Mouse (Mus musculus): ENCODE data around the gene Nefh. TPM values are rescaled to one million over a fixed set of nuclear protein-coding genes. Genes with fewer than 3 reads are reported as not detected.

Gene Nefh
- polyA plus RNA-seq, 1 experiment: 2.2 TPM

DNA sequence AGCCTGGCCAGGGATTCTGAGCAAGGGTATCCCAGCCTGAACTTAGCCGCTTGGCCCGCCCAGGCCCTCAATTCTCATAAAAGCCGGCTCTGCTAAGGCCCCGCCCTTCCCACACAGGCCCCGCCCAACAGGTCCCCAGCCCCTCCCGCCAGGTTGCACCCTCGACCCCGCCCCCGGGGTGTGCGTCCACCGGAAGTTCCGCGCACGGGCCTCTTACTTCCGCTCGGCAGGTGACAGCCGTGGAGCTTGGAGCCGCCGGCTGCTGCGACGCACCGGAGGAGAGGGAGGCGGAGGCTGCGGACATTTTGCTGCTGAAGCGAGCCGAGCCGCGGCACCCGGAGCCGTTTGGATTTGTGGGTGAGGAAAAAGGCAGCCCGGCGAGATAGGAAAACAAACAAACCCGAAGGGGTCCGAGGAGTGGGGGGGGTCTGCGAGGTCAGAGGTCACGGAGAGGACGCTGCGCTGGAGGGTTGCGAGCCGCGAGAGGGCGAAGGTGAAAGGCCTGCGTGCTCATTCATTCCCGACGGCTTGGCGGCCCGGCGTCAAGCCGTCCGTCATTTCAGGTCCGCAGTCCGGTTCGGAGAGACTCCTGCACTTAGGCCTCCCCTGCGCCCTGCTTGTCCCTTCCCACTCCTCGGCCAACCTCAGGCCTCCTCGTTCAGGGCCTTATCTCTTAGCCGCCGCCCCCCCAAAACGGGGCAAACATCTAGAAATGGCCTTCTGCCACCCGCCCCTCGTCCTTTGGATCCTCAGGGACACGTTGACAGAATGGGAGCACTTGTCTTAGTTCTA is 39.0 kb upstream of the Nefh start, which contains the start of gene Ap1b1:
Gene Ap1b1 (plus strand): TSS at position 130 of the 792 bp plus-strand sequence.
- no peaks in the 10 kb centered on the region for H3K27me3 ChIP-seq (ENCODE audit: control insufficient read depth, insufficient read depth, low read length, poor library complexity, severe bottlenecking)
- peak within 1 kb of the TSS; percentile 66 for H3K4me3 ChIP-seq (ENCODE audit: low read depth, low read length)
- H3K9ac ChIP-seq (ENCODE audit: low read depth, poor library complexity, severe bottlenecking): peak within 1 kb of the TSS; percentile 53
- TF ChIP-seq CTCF (IDR thresholded peaks at IDR 0.05; ENCODE audit: low read depth, low read length): no peak
- TF ChIP-seq EP300 (IDR thresholded peaks at IDR 0.05; ENCODE audit: insufficient read depth, low read depth, low read length): no peak
- no peak for TF ChIP-seq POLR2A (IDR thresholded peaks at IDR 0.05; ENCODE audit: insufficient read depth, low read length)
- H3K36me3 ChIP-seq (ENCODE audit: control insufficient read depth, insufficient read depth, low read length, poor library complexity, severe bottlenecking): no peaks in the 10 kb centered on the region
- no peaks in the 10 kb centered on the region for H3K9me3 ChIP-seq (replicated peaks; ENCODE audit: control insufficient read depth, insufficient read depth, low read length, poor library complexity, severe bottlenecking)
- H3K4me1 ChIP-seq (ENCODE audit: control insufficient read depth, insufficient read depth, low read length): no peaks in the 10 kb centered on the region
- H3K27ac ChIP-seq (ENCODE audit: insufficient read depth, low read length): no peak within 1 kb of the TSS

DNA sequence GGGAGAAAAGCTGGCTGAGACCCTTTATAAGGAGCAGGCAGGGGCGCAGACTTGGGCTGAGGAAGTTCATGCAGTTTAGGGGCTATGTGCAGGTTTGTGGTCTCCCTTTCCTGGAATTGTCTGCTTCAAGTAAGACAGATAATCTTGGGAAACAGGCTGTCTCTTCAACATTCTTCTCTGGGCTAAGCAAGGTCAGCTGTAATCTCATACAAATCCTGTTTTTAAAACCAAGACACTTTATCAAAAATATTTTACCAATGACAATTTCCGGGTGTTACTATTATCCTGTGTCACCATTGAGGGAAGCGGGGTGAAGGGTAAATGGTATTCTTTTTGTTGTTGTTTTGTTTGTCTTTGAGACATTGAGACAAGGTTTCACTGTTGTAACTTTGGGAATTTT is 36.9 kb upstream of the Nefh start:
- TF ChIP-seq CTCF (IDR thresholded peaks at IDR 0.05; ENCODE audit: low read depth, low read length) (no peak), POLR2A (IDR thresholded peaks at IDR 0.05; ENCODE audit: insufficient read depth, low read length) (no peak), EP300 (IDR thresholded peaks at IDR 0.05; ENCODE audit: insufficient read depth, low read depth, low read length) (no peak)
- H3K27ac ChIP-seq (ENCODE audit: insufficient read depth, low read length): no peak overlapping the region
- no peak overlapping the region for H3K4me3 ChIP-seq (ENCODE audit: low read depth, low read length)
- H3K27me3 ChIP-seq (ENCODE audit: control insufficient read depth, insufficient read depth, low read length, poor library complexity, severe bottlenecking): no peaks in the 10 kb centered on the region
- H3K36me3 ChIP-seq (ENCODE audit: control insufficient read depth, insufficient read depth, low read length, poor library complexity, severe bottlenecking): no peaks in the 10 kb centered on the region
- H3K9ac ChIP-seq (ENCODE audit: low read depth, poor library complexity, severe bottlenecking): no peak overlapping the region
- H3K4me1 ChIP-seq (ENCODE audit: control insufficient read depth, insufficient read depth, low read length): no peaks in the 10 kb centered on the region
- H3K9me3 ChIP-seq (replicated peaks; ENCODE audit: control insufficient read depth, insufficient read depth, low read length, poor library complexity, severe bottlenecking): no peaks in the 10 kb centered on the region

DNA sequence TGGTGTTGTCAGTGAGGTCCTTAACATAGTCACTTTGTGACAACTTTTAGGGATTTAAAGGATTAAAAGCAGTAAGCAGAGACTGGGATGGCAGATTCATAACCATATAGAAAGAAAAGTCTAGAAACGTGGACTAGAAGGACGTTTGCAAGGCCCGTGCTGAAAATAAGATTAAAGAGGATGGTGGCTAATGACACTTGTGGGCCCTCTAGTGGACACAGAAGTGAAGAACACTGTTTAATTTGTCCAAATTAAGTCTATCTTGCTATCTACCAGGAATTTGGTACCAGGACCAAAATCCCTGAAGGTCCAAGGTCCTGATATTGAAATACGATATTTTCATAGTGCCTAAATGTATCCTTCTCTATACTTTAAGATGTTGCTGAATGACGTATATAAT is 36.4 kb upstream of the Nefh start:
- Histone ChIP-seq H3K27ac (ENCODE audit: insufficient read depth, low read length) (no peak overlapping the region), H3K4me3 (ENCODE audit: low read depth, low read length) (no peak overlapping the region), H3K9ac (ENCODE audit: low read depth, poor library complexity, severe bottlenecking) (no peak overlapping the region), H3K27me3 (ENCODE audit: control insufficient read depth, insufficient read depth, low read length, poor library complexity, severe bottlenecking) (no peaks in the 10 kb centered on the region), H3K9me3 (replicated peaks; ENCODE audit: control insufficient read depth, insufficient read depth, low read length, poor library complexity, severe bottlenecking) (no peaks in the 10 kb centered on the region), H3K4me1 (ENCODE audit: control insufficient read depth, insufficient read depth, low read length) (no peaks in the 10 kb centered on the region), H3K36me3 (ENCODE audit: control insufficient read depth, insufficient read depth, low read length, poor library complexity, severe bottlenecking) (no peaks in the 10 kb centered on the region)
- no peak for TF ChIP-seq EP300 (IDR thresholded peaks at IDR 0.05; ENCODE audit: insufficient read depth, low read depth, low read length)
- no peak for TF ChIP-seq CTCF (IDR thresholded peaks at IDR 0.05; ENCODE audit: low read depth, low read length)
- TF ChIP-seq POLR2A (IDR thresholded peaks at IDR 0.05; ENCODE audit: insufficient read depth, low read length): no peak

DNA sequence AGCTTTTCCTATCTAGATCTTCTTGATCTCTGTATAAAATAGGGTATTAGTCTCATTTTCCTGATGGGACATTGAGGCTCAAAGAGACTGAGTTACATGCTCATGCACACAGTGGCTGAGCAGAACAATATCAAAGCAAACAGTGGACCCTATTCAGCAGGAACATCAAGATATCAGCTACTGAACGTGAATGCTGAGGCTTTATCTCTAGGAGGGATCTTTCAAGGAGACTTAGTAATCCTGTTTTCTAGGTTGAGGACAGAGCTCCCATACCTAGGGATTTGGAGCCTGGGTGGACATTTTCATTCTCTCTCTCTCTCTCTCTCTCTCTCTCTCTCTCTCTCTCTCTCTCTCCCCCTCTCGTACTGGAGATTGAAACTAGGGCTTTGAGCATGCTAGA is 35.7 kb upstream of the Nefh start:
- H3K9me3 ChIP-seq (replicated peaks; ENCODE audit: control insufficient read depth, insufficient read depth, low read length, poor library complexity, severe bottlenecking): no peaks in the 10 kb centered on the region
- H3K36me3 ChIP-seq (ENCODE audit: control insufficient read depth, insufficient read depth, low read length, poor library complexity, severe bottlenecking): no peaks in the 10 kb centered on the region
- H3K9ac ChIP-seq (ENCODE audit: low read depth, poor library complexity, severe bottlenecking): no peak overlapping the region
- TF ChIP-seq POLR2A (IDR thresholded peaks at IDR 0.05; ENCODE audit: insufficient read depth, low read length) (no peak), EP300 (IDR thresholded peaks at IDR 0.05; ENCODE audit: insufficient read depth, low read depth, low read length) (no peak), CTCF (IDR thresholded peaks at IDR 0.05; ENCODE audit: low read depth, low read length) (no peak)
- no peak overlapping the region for H3K4me3 ChIP-seq (ENCODE audit: low read depth, low read length)
- H3K27ac ChIP-seq (ENCODE audit: insufficient read depth, low read length): no peak overlapping the region
- H3K27me3 ChIP-seq (ENCODE audit: control insufficient read depth, insufficient read depth, low read length, poor library complexity, severe bottlenecking): no peaks in the 10 kb centered on the region
- no peaks in the 10 kb centered on the region for H3K4me1 ChIP-seq (ENCODE audit: control insufficient read depth, insufficient read depth, low read length)

DNA sequence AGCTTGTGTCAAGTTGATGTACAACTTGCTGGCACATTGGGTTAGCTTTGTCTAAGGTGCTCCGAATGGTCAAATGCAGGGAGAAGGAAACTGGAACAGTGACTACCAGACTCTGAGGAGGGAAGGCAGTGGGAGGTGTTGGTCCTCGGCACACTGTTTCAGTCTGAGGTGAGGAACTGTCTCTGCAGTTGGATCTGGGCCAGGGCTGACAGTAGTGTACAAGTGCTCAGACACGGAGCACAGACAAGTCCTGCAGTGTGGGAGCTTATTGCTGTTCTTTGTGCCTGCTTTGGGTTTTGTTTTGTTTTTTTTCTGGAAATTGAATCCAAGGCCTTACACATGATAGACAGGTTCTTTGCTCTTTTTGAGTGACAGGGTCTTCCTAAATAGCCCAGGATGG is 35.1 kb upstream of the Nefh start:
- H3K9ac ChIP-seq (ENCODE audit: low read depth, poor library complexity, severe bottlenecking): no peak overlapping the region
- no peak overlapping the region for H3K4me3 ChIP-seq (ENCODE audit: low read depth, low read length)
- TF ChIP-seq CTCF (IDR thresholded peaks at IDR 0.05; ENCODE audit: low read depth, low read length) (no peak), EP300 (IDR thresholded peaks at IDR 0.05; ENCODE audit: insufficient read depth, low read depth, low read length) (no peak), POLR2A (IDR thresholded peaks at IDR 0.05; ENCODE audit: insufficient read depth, low read length) (no peak)
- H3K9me3 ChIP-seq (replicated peaks; ENCODE audit: control insufficient read depth, insufficient read depth, low read length, poor library complexity, severe bottlenecking): no peaks in the 10 kb centered on the region
- H3K27me3 ChIP-seq (ENCODE audit: control insufficient read depth, insufficient read depth, low read length, poor library complexity, severe bottlenecking): no peaks in the 10 kb centered on the region
- no peaks in the 10 kb centered on the region for H3K36me3 ChIP-seq (ENCODE audit: control insufficient read depth, insufficient read depth, low read length, poor library complexity, severe bottlenecking)
- no peak overlapping the region for H3K27ac ChIP-seq (ENCODE audit: insufficient read depth, low read length)
- no peaks in the 10 kb centered on the region for H3K4me1 ChIP-seq (ENCODE audit: control insufficient read depth, insufficient read depth, low read length)

DNA sequence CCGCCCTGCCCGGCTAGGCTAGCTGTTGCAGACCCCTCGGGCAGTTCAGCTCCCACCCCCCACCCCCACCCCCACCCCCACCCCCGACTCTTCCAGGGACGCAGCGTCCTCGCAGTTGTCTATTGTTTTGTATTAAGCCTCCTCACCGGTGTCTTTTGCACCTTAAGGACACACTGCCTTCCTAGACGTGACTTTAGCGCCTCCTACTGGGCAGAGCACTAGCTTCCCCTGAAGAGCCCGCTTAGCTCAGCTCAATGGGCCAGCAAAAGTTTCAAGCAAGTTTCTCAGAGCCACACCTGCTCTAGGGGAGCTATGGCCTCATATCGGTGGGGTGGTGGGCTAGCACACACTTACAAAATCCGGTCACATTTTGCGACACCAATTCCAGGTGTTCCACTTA is 27.8 kb upstream of the Nefh start:
- H3K9me3 ChIP-seq (replicated peaks; ENCODE audit: control insufficient read depth, insufficient read depth, low read length, poor library complexity, severe bottlenecking): no peaks in the 10 kb centered on the region
- no peaks in the 10 kb centered on the region for H3K4me1 ChIP-seq (ENCODE audit: control insufficient read depth, insufficient read depth, low read length)
- H3K4me3 ChIP-seq (ENCODE audit: low read depth, low read length): no peak overlapping the region
- H3K27me3 ChIP-seq (ENCODE audit: control insufficient read depth, insufficient read depth, low read length, poor library complexity, severe bottlenecking): no peaks in the 10 kb centered on the region
- H3K27ac ChIP-seq (ENCODE audit: insufficient read depth, low read length): no peak overlapping the region
- no peak overlapping the region for H3K9ac ChIP-seq (ENCODE audit: low read depth, poor library complexity, severe bottlenecking)
- TF ChIP-seq CTCF (IDR thresholded peaks at IDR 0.05; ENCODE audit: low read depth, low read length) (peak; percentile 89), POLR2A (IDR thresholded peaks at IDR 0.05; ENCODE audit: insufficient read depth, low read length) (no peak)
- no peaks in the 10 kb centered on the region for H3K36me3 ChIP-seq (ENCODE audit: control insufficient read depth, insufficient read depth, low read length, poor library complexity, severe bottlenecking)
